Mouse (Mus musculus) intestine, embryonic 15.5 days (tissue): Measurements from ENCODE around the gene Ciao2b. TPM values are rescaled to one million over a fixed set of nuclear protein-coding genes. Genes with fewer than 3 reads are reported as not detected.
A peak's percentile ranks its signal among the peaks of the same experiment; 100 is the strongest.

Experiments used
- ATAC-seq: fragments of 200-750 bp; cut with Nextera tagmentation; 2 replicates; pipeline ENCODE4 v1.8.0; 2017; ENCODE audit warnings: moderate TSS enrichment, moderate library complexity
- H3K27ac ChIP-seq: fragments of 300-500 bp; sonication (generic); 2 replicates; pipeline ENCODE4 v1.5.1; 2015; ENCODE audit warnings: mild to moderate bottlenecking, inconsistent platforms
- H3K27me3 ChIP-seq: fragments of 300-500 bp; sonication (generic); replicated peaks from 2 replicates; pipeline ENCODE4 v1.6.1; 2015; ENCODE audit warnings: inconsistent platforms
- H3K36me3 ChIP-seq: fragments of 300-500 bp; sonication (generic); 2 replicates; pipeline ENCODE4 v1.6.1; 2015; ENCODE audit warnings: inconsistent platforms
- H3K4me1 ChIP-seq: fragments of 300-500 bp; sonication (generic); replicated peaks from 2 replicates; pipeline ENCODE4 v1.6.1; 2015; ENCODE audit warnings: inconsistent platforms
- H3K4me2 ChIP-seq: fragments of 300-500 bp; sonication (generic); replicated peaks from 2 replicates; pipeline ENCODE4 v1.6.1; 2015; ENCODE audit warnings: mild to moderate bottlenecking, inconsistent platforms
- H3K4me3 ChIP-seq: fragments of 300-500 bp; sonication (generic); replicated peaks from 2 replicates; pipeline ENCODE4 v1.5.1; 2015; ENCODE audit warnings: inconsistent platforms
- H3K9ac ChIP-seq: fragments of 300-500 bp; sonication (generic); 2 replicates; pipeline ENCODE4 v1.6.1; 2015; ENCODE audit warnings: inconsistent platforms
- H3K9me3 ChIP-seq: fragments of 300-500 bp; sonication (generic); 2 replicates; pipeline ENCODE4 v1.6.1; 2016; ENCODE audit warnings: inconsistent platforms
- WGBS: fragments of 180-500 bp; shearing (Covaris S2); methylation state at CpG from one replicate; pipeline ENCODE4 v1.1.7; 2015; 5-methylcytosine and 5-hydroxymethylcytosine counted together
- polyA plus RNA-seq: library from polyadenylated mRNA; unstranded; fragments of >200 nt; fragmentation: Nextera tagmentation; extraction: Ambion mirVana; gene quantifications from 2 replicates; pipeline ENCODE4 v1.2.1, GENCODE M21; 2015

Gene Ciao2b
- polyA plus RNA-seq, 1 experiment from 2014 or later = 93.2 TPM

- Histone ChIP-seq H3K4me1 (peaks cover 18% of the 10 kb centered on the region; the same call in 1 of the 2 replicates), H3K4me2 (no peak overlapping the region), H3K9me3 (no peaks in the 10 kb centered on the region), H3K9ac (0 out of 2 replicates have a peak overlapping the region, but pooled peaks have one; percentile 10), H3K36me3 (no peaks in the 10 kb centered on the region), H3K4me3 (no peak overlapping the region), H3K27ac (no peak overlapping the region), H3K27me3 (no peaks in the 10 kb centered on the region)
- 68% methylated on average over 12 of the region's 12 CpGs for WGBS
- ATAC-seq = no peak
These were observed 31.5 kb downstream of the Ciao2b start for GRCm38 (mm10) chr8:104610185-104610766.

- WGBS = 78% methylated on average over 8 of the region's 8 CpGs
- no peak overlapping the region for H3K4me2 ChIP-seq
- no peaks in the 10 kb centered on the region for H3K9me3 ChIP-seq
- H3K4me1 ChIP-seq = peaks cover 18% of the 10 kb centered on the region; the same call in 1 of the 2 replicates
- H3K9ac ChIP-seq = no peak overlapping the region
- no peak overlapping the region for H3K27ac ChIP-seq
- ATAC-seq = no peak
- no peaks in the 10 kb centered on the region for H3K27me3 ChIP-seq
- H3K4me3 ChIP-seq = no peak overlapping the region
- H3K36me3 ChIP-seq = no peaks in the 10 kb centered on the region
These were observed 32.5 kb downstream of the Ciao2b start for GRCm38 (mm10) chr8:104609222-104609621.

DNA sequence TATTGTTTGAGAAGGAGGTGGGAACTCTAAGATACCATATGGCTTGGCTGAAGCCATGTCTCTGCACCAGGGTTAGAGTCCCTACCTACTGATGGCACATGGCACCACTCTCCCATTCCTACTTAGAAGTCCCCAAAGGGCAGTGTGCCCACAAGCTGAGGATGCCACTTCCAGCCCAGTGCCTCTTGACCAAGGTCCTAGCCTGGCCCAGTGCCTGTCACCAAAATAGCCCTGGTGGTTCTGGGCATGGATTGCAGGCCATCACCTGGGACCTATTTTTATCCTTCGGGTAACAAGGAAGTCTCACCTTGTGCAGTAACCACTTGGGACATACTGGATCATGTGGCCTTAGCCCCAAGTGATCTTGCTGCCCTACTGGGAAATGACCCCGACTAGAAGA, 33.8 kb downstream of the Ciao2b start:
- H3K4me2 ChIP-seq = no peak overlapping the region
- no peaks in the 10 kb centered on the region for H3K27me3 ChIP-seq
- ATAC-seq = no peak
- WGBS = 82% methylated on average over 2 of the region's 2 CpGs
- no peak overlapping the region for H3K4me3 ChIP-seq
- no peaks in the 10 kb centered on the region for H3K9me3 ChIP-seq
- H3K36me3 ChIP-seq = no peaks in the 10 kb centered on the region
- no peak overlapping the region for H3K27ac ChIP-seq
- H3K9ac ChIP-seq = no peak overlapping the region
- H3K4me1 ChIP-seq = peaks cover 19% of the 10 kb centered on the region; the same call in 1 of the 2 replicates

GRCm38 (mm10) chr8:104606329-104606728, 35.4 kb downstream of the Ciao2b start:
- no peaks in the 10 kb centered on the region for H3K36me3 ChIP-seq
- no peak overlapping the region for H3K9ac ChIP-seq
- no peak overlapping the region for H3K4me2 ChIP-seq
- WGBS = 26% methylated on average over 6 of the region's 6 CpGs
- no peak overlapping the region for H3K27ac ChIP-seq
- H3K9me3 ChIP-seq = no peaks in the 10 kb centered on the region
- peaks cover 26% of the 10 kb centered on the region for H3K4me1 ChIP-seq
- no peaks in the 10 kb centered on the region for H3K27me3 ChIP-seq
- H3K4me3 ChIP-seq = no peak overlapping the region
- ATAC-seq = peak; percentile 9; the same call in 1 of the 2 replicates

DNA sequence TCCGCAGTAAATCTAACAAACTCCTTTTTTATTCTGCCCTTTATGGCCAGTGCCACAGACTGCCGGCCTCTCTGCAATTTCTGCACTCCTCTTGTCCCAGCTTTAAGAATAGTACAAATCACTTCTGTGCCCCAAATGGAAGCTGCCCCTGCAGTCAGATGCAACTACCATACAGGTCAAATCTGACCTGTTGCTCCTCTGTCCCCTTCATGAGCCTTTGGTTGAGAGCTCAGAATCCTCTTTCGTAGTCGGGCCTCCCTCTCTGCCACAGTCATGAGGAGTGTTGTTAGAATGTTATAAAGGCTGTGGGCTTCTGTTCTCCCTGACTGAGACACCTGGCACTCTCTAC, 38.5 kb downstream of the Ciao2b start:
- no peaks in the 10 kb centered on the region for H3K27me3 ChIP-seq
- no peak overlapping the region for H3K4me2 ChIP-seq
- no peaks in the 10 kb centered on the region for H3K36me3 ChIP-seq
- no peak overlapping the region for H3K9ac ChIP-seq
- no peak overlapping the region for H3K27ac ChIP-seq
- H3K4me3 ChIP-seq = no peak overlapping the region
- 65% methylated on average over 4 of the region's 4 CpGs for WGBS
- ATAC-seq = no peak
- peaks cover 18% of the 10 kb centered on the region for H3K4me1 ChIP-seq
- no peaks in the 10 kb centered on the region for H3K9me3 ChIP-seq

- H3K36me3 ChIP-seq = no peaks in the 10 kb centered on the region
- H3K9me3 ChIP-seq = no peaks in the 10 kb centered on the region
- H3K4me2 ChIP-seq = peak overlapping the region; percentile 62
- no peak overlapping the region for H3K9ac ChIP-seq
- WGBS = 22% methylated on average over 21 of the region's 21 CpGs
- no peak overlapping the region for H3K27ac ChIP-seq
- H3K27me3 ChIP-seq = no peaks in the 10 kb centered on the region
- ATAC-seq = peak; percentile 90
- peaks cover 20% of the 10 kb centered on the region for H3K4me1 ChIP-seq
- peak overlapping the region; percentile 22 for H3K4me3 ChIP-seq
These were observed 39.1 kb downstream of the Ciao2b start for GRCm38 (mm10) chr8:104602468-104603244.

DNA sequence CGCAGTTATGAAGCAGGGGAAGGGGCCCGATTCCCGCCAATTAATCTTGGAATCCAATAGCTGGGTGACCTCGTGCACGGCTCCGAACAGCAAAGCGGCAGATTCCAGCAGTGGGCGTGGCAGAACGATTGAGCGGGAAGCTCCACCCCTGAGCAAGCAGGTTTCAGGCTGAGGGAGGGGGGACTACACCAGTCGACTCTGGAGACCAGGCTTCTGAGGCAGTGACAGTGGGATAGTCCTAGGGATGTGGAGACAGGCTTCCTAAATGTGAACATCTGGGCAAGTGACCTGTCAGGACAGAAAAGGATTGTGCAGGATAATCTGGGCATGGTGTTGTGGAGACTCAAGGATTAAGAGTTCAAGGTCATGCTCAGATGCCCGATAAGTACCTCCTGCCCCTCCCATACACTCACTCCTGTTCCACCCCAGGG, 39.8 kb downstream of the Ciao2b start:
- Histone ChIP-seq H3K4me2 (peak overlapping the region; percentile 62), H3K36me3 (no peaks in the 10 kb centered on the region), H3K27ac (no peak overlapping the region), H3K4me3 (peak overlapping the region; percentile 7; the same call in 1 of the 2 replicates), H3K9ac (no peak overlapping the region), H3K4me1 (peaks cover 21% of the 10 kb centered on the region), H3K27me3 (no peaks in the 10 kb centered on the region), H3K9me3 (no peaks in the 10 kb centered on the region)
- WGBS = 2% methylated on average over 12 of the region's 12 CpGs
- peak; percentile 48 for ATAC-seq

GRCm38 (mm10) chr8:104601386-104601785, 40.4 kb downstream of the Ciao2b start:
- 26% methylated on average over 7 of the region's 7 CpGs for WGBS
- no peak overlapping the region for H3K4me3 ChIP-seq
- ATAC-seq = no peak

GRCm38 (mm10) chr8:104598496-104598895, 43.3 kb downstream of the Ciao2b start:
- Histone ChIP-seq H3K36me3 (peaks cover 14% of the 10 kb centered on the region), H3K27ac (no peak overlapping the region), H3K9ac (no peak overlapping the region), H3K27me3 (no peaks in the 10 kb centered on the region), H3K4me3 (no peak overlapping the region), H3K4me1 (peaks cover 15% of the 10 kb centered on the region; the same call in 1 of the 2 replicates), H3K4me2 (no peak overlapping the region), H3K9me3 (no peaks in the 10 kb centered on the region)
- WGBS = 35% methylated on average over 6 of the region's 6 CpGs
- no peak for ATAC-seq

More at GRCm38 (mm10) chr8:104601386-104601785, 40.4 kb downstream of the Ciao2b start:
- Histone ChIP-seq H3K27ac (no peak overlapping the region), H3K36me3 (no peaks in the 10 kb centered on the region), H3K4me2 (peak overlapping the region; percentile 62), H3K9me3 (no peaks in the 10 kb centered on the region), H3K9ac (0 out of 2 replicates have a peak overlapping the region, but pooled peaks have one; percentile 23), H3K27me3 (no peaks in the 10 kb centered on the region), H3K4me1 (peaks cover 17% of the 10 kb centered on the region)

- 45% methylated on average over 6 of the region's 6 CpGs for WGBS
- Histone ChIP-seq H3K36me3 (peaks cover 14% of the 10 kb centered on the region), H3K4me2 (no peak overlapping the region), H3K4me3 (no peak overlapping the region), H3K9me3 (no peaks in the 10 kb centered on the region), H3K9ac (0 out of 2 replicates have a peak overlapping the region, but pooled peaks have one; percentile 20), H3K27ac (no peak overlapping the region), H3K27me3 (no peaks in the 10 kb centered on the region), H3K4me1 (peaks cover 13% of the 10 kb centered on the region; the same call in 1 of the 2 replicates)
- no peak for ATAC-seq
These were observed 44.1 kb downstream of the Ciao2b start for GRCm38 (mm10) chr8:104597656-104598055.

GRCm38 (mm10) chr8:104595773-104596536, 45.8 kb downstream of the Ciao2b start:
- WGBS = 83% methylated on average over 21 of the region's 21 CpGs
- no peak overlapping the region for H3K4me3 ChIP-seq
- H3K27ac ChIP-seq = no peak overlapping the region
- H3K9ac ChIP-seq = no peak overlapping the region
- no peak overlapping the region for H3K4me2 ChIP-seq
- H3K27me3 ChIP-seq = no peaks in the 10 kb centered on the region
- no peaks in the 10 kb centered on the region for H3K9me3 ChIP-seq
- ATAC-seq = no peak
- H3K4me1 ChIP-seq = 0 out of 2 replicates have a peak, but pooled peaks cover 7% of the 10 kb centered on the region
- peaks cover 14% of the 10 kb centered on the region for H3K36me3 ChIP-seq
